Comparison of ENCODE assay signal across 18 mouse cellular contexts in genomic region chr6:11576091-11576490, GRCm38 (mm10).
DNase-seq lines count a peak whose midpoint lies in the region; ATAC-seq lines count a peak whose summit lies in the region.
"Had no signal": no experiment of that assay in that cellular context is flagged by ENCODE, and none has a peak within 500 bp of the region (broad histone marks: within the 10 kb centered on the region; RNA-seq: fewer than 3 reads in every experiment).

No protein-coding gene starts in this region.

- no peak for ATAC-seq in cerebellum, adult (ENCODE audit: insufficient number of reproducible peaks, low FRiP score, low TSS enrichment)
- ATAC-seq: intestine, postnatal 0 days; midbrain, embryonic 13.5 days; Patski had no signal

- peak; percentile 49 to 50 for DNase-seq in cerebellum, postnatal 14 days
- DNase-seq in right cerebral cortex, postnatal 10 days (ENCODE audit: low spot score in 2 of 2), result peak; percentile 37 to 40
- no peak for DNase-seq in right cerebral cortex, postnatal 36 days (ENCODE audit: low spot score in 2 of 2)
- DNase-seq in layer of hippocampus, adult 9-11 months, result peak; percentile 51
- DNase-seq in gastrocnemius, postnatal 14 days, result no peak
- no peak for DNase-seq in gastrocnemius, postnatal 25 days
- DNase-seq: adrenal gland, postnatal 36 days; B cell, adult 2 months; gastrocnemius, adult 2 months; heart, adult 11 months; kidney, postnatal 36 days; liver; lung, postnatal 36 days; right cerebral cortex, postnatal 25 days had no signal

- intact Hi-C loops in gastrocnemius, postnatal 14 days (cut with DNase I; ENCODE audit: low total_unique reads), result no loop called here

Comparison
In these comparisons a context has a peak if more than half of its experiments do, and no peak if none do; other contexts are left out.
1. DNase-seq: peak in cerebellum, postnatal 14 days (2 of 2), right cerebral cortex, postnatal 10 days (2 of 2) and layer of hippocampus, adult 9-11 months (single experiment); none in right cerebral cortex, postnatal 36 days (0 of 2), gastrocnemius, postnatal 14 days (single experiment) and gastrocnemius, postnatal 25 days (single experiment).